Mouse (Mus musculus) brain, embryonic 14.5 days (tissue): ENCODE measurements around the gene Tmem221.

Experiments used
- CTCF ChIP-seq: fragments of 200-500 bp; IDR thresholded peaks from 2 replicates; pipeline ENCODE4 v1.5.1; 2012; ENCODE audit warnings: inconsistent platforms, mild to moderate bottlenecking, moderate library complexity, borderline replicate concordance; ENCODE audit not compliant: insufficient read depth, insufficient read length; ENCODE audit errors: extremely low read depth
- POLR2A ChIP-seq: fragments of 200-500 bp; IDR thresholded peaks from 2 replicates; pipeline ENCODE4 v1.6.1; 2012; ENCODE audit warnings: mild to moderate bottlenecking, inconsistent platforms, borderline replicate concordance; ENCODE audit not compliant: poor library complexity, insufficient read depth, insufficient read length, severe bottlenecking; ENCODE audit errors: extremely low read depth

GRCm38 (mm10) chr8:71552770-71553169 lies 5.9 kb downstream of the Tmem221 start:
- TF ChIP-seq POLR2A (no peak), CTCF (no peak)
